In the genomic region with DNA sequence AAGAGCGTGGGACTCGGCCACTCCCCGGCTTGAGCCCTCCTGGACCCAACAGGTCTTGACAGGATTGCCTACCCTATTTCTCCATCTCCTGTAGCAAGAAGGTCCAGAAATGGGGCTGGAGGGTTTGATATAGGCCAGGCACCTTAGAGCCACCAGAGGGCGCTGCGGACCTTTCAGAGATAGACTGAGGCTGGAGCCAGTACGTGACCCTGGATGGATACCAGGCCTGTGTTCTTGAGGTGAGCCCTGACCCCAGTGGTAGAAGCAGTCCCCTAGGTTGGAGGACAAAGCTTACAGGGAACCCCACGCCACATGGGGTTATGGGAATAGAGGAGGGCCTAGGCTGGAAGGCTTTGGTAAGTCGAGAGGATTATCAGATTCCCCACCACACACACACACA, we compare ENCODE assay signal across 9 mouse cellular contexts. TPM values are rescaled to one million over a fixed set of nuclear protein-coding genes. Genes with fewer than 3 reads are reported as not detected.
DNase-seq lines count a peak whose midpoint lies in the region; ATAC-seq and TF ChIP-seq lines count a peak whose summit lies in the region.
"Had no signal": no experiment of that assay in that cellular context is flagged by ENCODE, and none has a peak within 500 bp of the region (broad histone marks: within the 10 kb centered on the region; RNA-seq: fewer than 3 reads in every experiment).

No protein-coding gene starts in this region.

- TF ChIP-seq POLR2A in cerebellum, adult 2 months (IDR thresholded peaks at IDR 0.05; ENCODE audit: borderline replicate concordance, insufficient read depth, low read length) = no peak

- peak overlapping the region; percentile 32 for H3K27ac ChIP-seq in cerebellum, adult 2 months (ENCODE audit: insufficient read depth, low read length)
- no peak overlapping the region for H3K27ac ChIP-seq in midbrain, embryonic 12.5 days (replicated peaks)
- H3K27ac ChIP-seq: limb, embryonic 15.5 days had no signal

- H3K4me1 ChIP-seq in cerebellum, adult 2 months (ENCODE audit: control insufficient read depth, insufficient read depth, low read length) = peaks cover 79% of the 10 kb centered on the region
- H3K4me1 ChIP-seq in midbrain, embryonic 12.5 days = peaks cover 14% of the 10 kb centered on the region

- H3K36me3 ChIP-seq in midbrain, embryonic 12.5 days = no peaks in the 10 kb centered on the region
- H3K36me3 ChIP-seq: limb, embryonic 15.5 days had no signal

- no peak overlapping the region for H3K9ac ChIP-seq in midbrain, embryonic 12.5 days (replicated peaks)
- H3K9ac ChIP-seq: limb, embryonic 15.5 days had no signal

- WGBS in cerebellum, adult 2 months = 7% methylated on average over 8 of the region's 8 CpGs
- 9% methylated on average over 8 of the region's 8 CpGs for WGBS in midbrain, embryonic 12.5 days

- intact Hi-C loops in left cerebral cortex, postnatal 14 days (cut with DNase I) = loop anchor here (2.0 to 5.0 kb wide), 2 partner anchors 191 to 266 kb away; no protein-coding TSS in a partner anchor

- H3K4me2 ChIP-seq in midbrain, embryonic 12.5 days (replicated peaks) = no peak overlapping the region
- H3K4me2 ChIP-seq: limb, embryonic 15.5 days had no signal

- peak; percentile 74 for DNase-seq in Muller cell, postnatal 12 days (ENCODE audit: inconsistent ontology term)
- peak; percentile 88 to 93 for DNase-seq in cerebellum, adult 2 months
- DNase-seq in frontal cortex, postnatal 25 days (ENCODE audit: low spot score in 2 of 2) = peak; percentile 80 to 86
- peak; percentile 92 for DNase-seq in induced T-regulatory cell, adult 2 months (ENCODE audit: low read depth)
- peak; percentile 77 to 85 for DNase-seq in left cerebral cortex, postnatal 14 days (ENCODE audit: low spot score in 2 of 2)
- DNase-seq in spleen, adult 12 weeks (ENCODE audit: low spot score) = peak; percentile 61

- TF ChIP-seq CTCF in cerebellum, adult 2 months (IDR thresholded peaks at IDR 0.05; ENCODE audit: borderline replicate concordance, insufficient read depth, low read depth, low read length) = peak; percentile 92

- no peaks in the 10 kb centered on the region for H3K27me3 ChIP-seq in cerebellum, adult 2 months (ENCODE audit: control insufficient read depth, insufficient read depth, low read length)
- H3K27me3 ChIP-seq in midbrain, embryonic 12.5 days = no peaks in the 10 kb centered on the region; the same call in 1 of the 2 replicates
- H3K27me3 ChIP-seq: limb, embryonic 15.5 days had no signal

- H3K4me3 ChIP-seq in cerebellum, adult 2 months (replicated peaks; ENCODE audit: insufficient read depth, low read depth, low read length) = no peak overlapping the region
- no peak overlapping the region for H3K4me3 ChIP-seq in midbrain, embryonic 12.5 days
- H3K4me3 ChIP-seq: limb, embryonic 15.5 days had no signal

- peak; percentile 66; the same call in 1 of the 2 replicates for ATAC-seq in midbrain, embryonic 12.5 days (ENCODE audit: low FRiP score, low read depth)
- no peak for ATAC-seq in erythroid progenitor cell, adult 5-6 weeks (replicated peaks; ENCODE audit: low FRiP score, poor library complexity, severe bottlenecking)

- H3K9me3 ChIP-seq in midbrain, embryonic 12.5 days = no peaks in the 10 kb centered on the region
- H3K9me3 ChIP-seq: limb, embryonic 15.5 days had no signal

RNA-seq across cellular contexts. Expression of a gene that starts 40.5 kb away (rescaled TPM):
- 54.2 and 54.9 TPM in 2 replicates for polyA plus RNA-seq in cerebellum, adult 2 months (2012; rRNA removed)
- total RNA-seq in left cerebral cortex, postnatal 14 days (2021) = 100 to 1,000 TPM in 1 of 2 experiments, 10 to 100 TPM in 1; 99.6 to 108 TPM
- 57.9 and 59.1 TPM in 2 replicates for polyA plus RNA-seq in midbrain, embryonic 12.5 days (2016; fragmentation: Nextera tagmentation; extraction: Ambion mirVana)
- 8.3 and 10.9 TPM in 2 replicates for total RNA-seq in erythroid progenitor cell, adult 5-6 weeks (2015; ENCODE audit: low replicate concordance)
- total RNA-seq in erythroid progenitor cell, adult 5-6 weeks (2017; ENCODE audit: low replicate concordance) = 10.6 and 18.4 TPM in 2 replicates

RNA-seq across cellular contexts. Expression of a gene that starts 46.1 kb away (rescaled TPM):
- polyA plus RNA-seq in cerebellum, adult 2 months (2012; rRNA removed) = 0.74 and 1.1 TPM in 2 replicates
- total RNA-seq in left cerebral cortex, postnatal 14 days (2021) = 1 to 10 TPM; 1.6 to 2.1 TPM
- polyA plus RNA-seq in midbrain, embryonic 12.5 days (2016; fragmentation: Nextera tagmentation; extraction: Ambion mirVana) = 2.6 and 3.0 TPM in 2 replicates
- not detected in 2 replicates for total RNA-seq in erythroid progenitor cell, adult 5-6 weeks (2015; ENCODE audit: low replicate concordance)
- not detected in 2 replicates for total RNA-seq in erythroid progenitor cell, adult 5-6 weeks (2017; ENCODE audit: low replicate concordance)

Comparison
In these comparisons a context has a peak if more than half of its experiments do, and no peak if none do; other contexts are left out.
1. RNA of a gene that starts 40.5 kb away (total RNA-seq): 99.6 to 108 TPM in left cerebral cortex, postnatal 14 days; 8.3 to 18.4 TPM in erythroid progenitor cell, adult 5-6 weeks; every median in the first group is over 4 times any median in the second.
2. Peak in every context shown above with its lines, with median percentiles within 50 percentile points of each other: DNase-seq.